Mouse (Mus musculus) cerebellum, adult 8-10 months (tissue): ENCODE measurements around the gene Suds3.

Experiments used
- DNase-seq: peaks from one replicate; pipeline ENCODE4 v3.0.0; 2022

Gene Suds3

GRCm38 (mm10) chr5:117115836-117116366, at the start of gene Suds3:
Gene Suds3, minus strand, starts transcription at chr5:117116113.
- peak; percentile 100 for DNase-seq

- DNase-seq = no peak
Measured at GRCm38 (mm10) chr5:117164923-117165322, 49.0 kb upstream of the Suds3 start.

- DNase-seq = no peak
Measured at GRCm38 (mm10) chr5:117164516-117164915, 48.6 kb upstream of the Suds3 start.

GRCm38 (mm10) chr5:117163790-117164189, 47.9 kb upstream of the Suds3 start:
- DNase-seq = peak; percentile 94

- DNase-seq = no peak
Measured at GRCm38 (mm10) chr5:117160499-117160898, 44.6 kb upstream of the Suds3 start.

GRCm38 (mm10) chr5:117159805-117160291, 43.9 kb upstream of the Suds3 start:
- DNase-seq = no peak

- no peak for DNase-seq
Measured at GRCm38 (mm10) chr5:117159326-117159725, 43.4 kb upstream of the Suds3 start.

- DNase-seq = no peak
Measured at GRCm38 (mm10) chr5:117158335-117159018, 42.6 kb upstream of the Suds3 start.

GRCm38 (mm10) chr5:117153527-117154091, 37.7 kb upstream of the Suds3 start:
- DNase-seq = no peak

GRCm38 (mm10) chr5:117152944-117153343, 37.0 kb upstream of the Suds3 start:
- no peak for DNase-seq

- DNase-seq = no peak
Measured at GRCm38 (mm10) chr5:117150068-117150467, 34.2 kb upstream of the Suds3 start.

- DNase-seq = no peak
Measured at GRCm38 (mm10) chr5:117149054-117149942, 33.4 kb upstream of the Suds3 start.

- no peak for DNase-seq
Measured at GRCm38 (mm10) chr5:117147187-117148095, 31.5 kb upstream of the Suds3 start.

GRCm38 (mm10) chr5:117146165-117146564, 30.3 kb upstream of the Suds3 start:
- no peak for DNase-seq

- DNase-seq = no peak
Measured at GRCm38 (mm10) chr5:117143721-117144135, 27.8 kb upstream of the Suds3 start.

GRCm38 (mm10) chr5:117140374-117140773, 24.5 kb upstream of the Suds3 start:
- DNase-seq = no peak

- DNase-seq = no peak
Measured at GRCm38 (mm10) chr5:117139822-117140221, 23.9 kb upstream of the Suds3 start.

- DNase-seq = no peak
Measured at GRCm38 (mm10) chr5:117138295-117138988, 22.5 kb upstream of the Suds3 start.

- DNase-seq = no peak
Measured at GRCm38 (mm10) chr5:117137594-117137993, 21.7 kb upstream of the Suds3 start.

GRCm38 (mm10) chr5:117137011-117137410, 21.1 kb upstream of the Suds3 start:
- no peak for DNase-seq

- DNase-seq = no peak
Measured at GRCm38 (mm10) chr5:117136570-117136969, 20.7 kb upstream of the Suds3 start.

GRCm38 (mm10) chr5:117135869-117136268, 20.0 kb upstream of the Suds3 start:
- DNase-seq = no peak
